Mouse (Mus musculus) lung, adult 2 months (tissue): ENCODE measurements around the gene Tspo.

Experiments used
- CTCF ChIP-seq: fragments of 200-500 bp; IDR thresholded peaks from 2 replicates; pipeline ENCODE4 v1.5.1; 2011; ENCODE audit warnings: mild to moderate bottlenecking, low read length, control low read depth; ENCODE audit not compliant: insufficient read depth
- POLR2A ChIP-seq: fragments of 200-500 bp; IDR thresholded peaks from 2 replicates; pipeline ENCODE4 v1.6.1; 2011; ENCODE audit warnings: low read depth, mild to moderate bottlenecking, control low read depth, low read length, borderline replicate concordance; ENCODE audit errors: extremely low read depth

- TF ChIP-seq CTCF (no peak), POLR2A (no peak)
Measured at GRCm38 (mm10) chr15:83565434-83565833, 2.0 kb downstream of the Tspo start.
